Comparison of ENCODE assay signal across 23 mouse cellular contexts in the genomic region with DNA sequence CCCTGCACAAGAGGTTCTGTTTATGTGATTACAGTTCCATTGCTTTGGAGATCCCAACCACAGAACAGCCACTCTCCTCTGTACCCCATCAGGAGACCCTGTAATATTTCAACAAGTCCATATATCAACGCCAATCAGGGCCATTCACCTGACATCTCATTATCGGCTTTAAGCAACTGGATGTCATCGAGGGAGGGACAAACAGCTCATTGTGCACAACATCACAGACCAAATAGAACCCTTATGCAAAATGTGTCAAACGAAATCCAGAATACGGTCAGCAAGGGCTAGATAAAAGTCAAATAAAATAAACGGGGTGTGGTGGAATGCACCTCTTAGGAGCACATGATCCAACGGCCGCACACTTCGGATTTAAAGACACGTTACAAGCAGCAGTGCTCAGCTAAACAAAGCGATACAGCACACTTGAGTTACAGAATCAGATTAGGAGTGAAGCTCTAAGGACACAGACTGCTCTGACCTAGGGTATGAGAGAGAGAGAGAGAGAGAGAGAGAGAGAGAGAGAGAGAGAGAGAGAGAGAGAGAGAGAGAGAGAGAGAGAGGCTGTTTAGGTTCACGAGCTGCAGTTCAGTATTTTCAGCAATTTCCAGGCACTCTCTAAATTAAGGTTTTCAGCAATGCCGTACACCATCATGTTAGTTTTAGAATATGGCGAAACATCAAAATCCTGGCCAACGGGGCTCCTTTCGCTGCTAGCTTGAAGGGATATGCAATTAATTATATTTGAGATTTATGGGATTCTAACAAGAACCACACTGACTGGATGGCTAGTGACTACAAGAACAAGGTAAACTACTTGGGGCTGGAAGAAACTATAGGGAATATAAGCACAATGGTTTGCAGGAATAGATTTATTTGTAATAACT.
DNase-seq lines count a peak whose midpoint lies in the region; ATAC-seq and TF ChIP-seq lines count a peak whose summit lies in the region.
"Had no signal": no experiment of that assay in that cellular context is flagged by ENCODE, and none has a peak within 500 bp of the region (broad histone marks: within the 10 kb centered on the region; RNA-seq: fewer than 3 reads in every experiment).

No protein-coding gene starts in this region.

- peak overlapping the region; percentile 25 for H3K4me2 ChIP-seq in heart, embryonic 12.5 days
- no peak overlapping the region for H3K4me2 ChIP-seq in midbrain, embryonic 16.5 days (ENCODE audit: low read length)
- no peak overlapping the region for H3K4me2 ChIP-seq in midbrain, embryonic 13.5 days (replicated peaks)
- 0 out of 2 replicates have a peak overlapping the region, but pooled peaks have one; percentile 12 for H3K4me2 ChIP-seq in limb, embryonic 15.5 days
- H3K4me2 ChIP-seq: forebrain, embryonic 15.5 days; heart, embryonic 15.5 days; hindbrain, embryonic 12.5 days; intestine, embryonic 15.5 days; liver, embryonic 15.5 days; midbrain, embryonic 15.5 days had no signal

- no peaks in the 10 kb centered on the region for H3K36me3 ChIP-seq in heart, embryonic 12.5 days
- no peaks in the 10 kb centered on the region for H3K36me3 ChIP-seq in heart, adult 2 months (ENCODE audit: control insufficient read depth, insufficient read depth, low read length)
- no peaks in the 10 kb centered on the region for H3K36me3 ChIP-seq in midbrain, embryonic 16.5 days (ENCODE audit: control insufficient read depth, insufficient read depth, low read length)
- no peaks in the 10 kb centered on the region for H3K36me3 ChIP-seq in midbrain, embryonic 13.5 days
- no peaks in the 10 kb centered on the region for H3K36me3 ChIP-seq in limb, embryonic 15.5 days
- H3K36me3 ChIP-seq: forebrain, embryonic 15.5 days; G1E; heart, embryonic 15.5 days; hindbrain, embryonic 12.5 days; intestine, embryonic 15.5 days; liver, embryonic 15.5 days; midbrain, embryonic 15.5 days had no signal

- intact Hi-C loops in heart, adult 2 months (cut with DNase I): no loop called here

- 0 out of 2 replicates have a peak, but pooled peaks cover 4% of the 10 kb centered on the region for H3K4me1 ChIP-seq in heart, embryonic 12.5 days (replicated peaks)
- no peaks in the 10 kb centered on the region for H3K4me1 ChIP-seq in heart, adult 2 months (ENCODE audit: control insufficient read depth, insufficient read depth, low read length)
- H3K4me1 ChIP-seq in midbrain, embryonic 16.5 days (ENCODE audit: control insufficient read depth, insufficient read depth, low read length): no peaks in the 10 kb centered on the region
- no peaks in the 10 kb centered on the region for H3K4me1 ChIP-seq in midbrain, embryonic 13.5 days (replicated peaks)
- no peaks in the 10 kb centered on the region for H3K4me1 ChIP-seq in limb, embryonic 15.5 days
- H3K4me1 ChIP-seq: heart, embryonic 15.5 days; hindbrain, embryonic 12.5 days; intestine, embryonic 15.5 days; liver, embryonic 15.5 days had no signal

- ATAC-seq in heart, embryonic 12.5 days (ENCODE audit: insufficient number of reproducible peaks, low FRiP score): no peak
- ATAC-seq in midbrain, embryonic 16.5 days: 0 out of 2 replicates have a peak, but pooled peaks have one; percentile 48
- ATAC-seq in midbrain, embryonic 13.5 days: no peak
- no peak for ATAC-seq in limb, embryonic 15.5 days (ENCODE audit: insufficient number of reproducible peaks, low FRiP score, low TSS enrichment, low read depth)
- ATAC-seq: forebrain, embryonic 15.5 days; intestine, embryonic 15.5 days; midbrain, embryonic 15.5 days had no signal

- H3K27me3 ChIP-seq in heart, embryonic 12.5 days (replicated peaks): no peaks in the 10 kb centered on the region
- H3K27me3 ChIP-seq in heart, adult 2 months (ENCODE audit: control insufficient read depth, insufficient read depth, low read length): no peaks in the 10 kb centered on the region
- no peaks in the 10 kb centered on the region for H3K27me3 ChIP-seq in midbrain, embryonic 16.5 days (ENCODE audit: control insufficient read depth, insufficient read depth, low read depth, low read length)
- H3K27me3 ChIP-seq in midbrain, embryonic 13.5 days: no peaks in the 10 kb centered on the region
- no peaks in the 10 kb centered on the region for H3K27me3 ChIP-seq in limb, embryonic 15.5 days
- H3K27me3 ChIP-seq: forebrain, embryonic 15.5 days; heart, embryonic 15.5 days; hindbrain, embryonic 12.5 days; intestine, embryonic 15.5 days; liver, embryonic 15.5 days; midbrain, embryonic 15.5 days had no signal

- no peak for DNase-seq in heart, adult 2 months
- peak; percentile 79 for DNase-seq in forelimb bud, embryonic 11.5 days (ENCODE audit: low read depth, low spot score)
- DNase-seq in adrenal gland, postnatal 36 days: no peak
- DNase-seq in ovary, adult 18-20 months (ENCODE audit: low spot score): no peak
- DNase-seq: cerebellum, adult 9-10 months; kidney, postnatal 4 days; layer of hippocampus, adult 9-11 months; left cerebral cortex, postnatal 4 days; thymus, postnatal 14 days had no signal

- no peak overlapping the region for H3K27ac ChIP-seq in heart, embryonic 12.5 days (ENCODE audit: poor library complexity, severe bottlenecking)
- no peak overlapping the region for H3K27ac ChIP-seq in heart, adult 2 months
- H3K27ac ChIP-seq in midbrain, embryonic 16.5 days (ENCODE audit: low read length): no peak overlapping the region
- no peak overlapping the region for H3K27ac ChIP-seq in midbrain, embryonic 13.5 days
- H3K27ac ChIP-seq in limb, embryonic 15.5 days: no peak overlapping the region
- H3K27ac ChIP-seq: forebrain, embryonic 15.5 days; heart, embryonic 15.5 days; hindbrain, embryonic 12.5 days; intestine, embryonic 15.5 days; left cerebral cortex, adult 2 months; liver, embryonic 15.5 days; macrophage; midbrain, embryonic 15.5 days had no signal

- no peaks in the 10 kb centered on the region for H3K9me3 ChIP-seq in heart, embryonic 12.5 days (replicated peaks)
- H3K9me3 ChIP-seq in midbrain, embryonic 16.5 days (replicated peaks; ENCODE audit: control insufficient read depth, low read length, poor library complexity, severe bottlenecking): no peaks in the 10 kb centered on the region
- no peaks in the 10 kb centered on the region for H3K9me3 ChIP-seq in midbrain, embryonic 13.5 days
- no peaks in the 10 kb centered on the region for H3K9me3 ChIP-seq in limb, embryonic 15.5 days
- H3K9me3 ChIP-seq: forebrain, embryonic 15.5 days; heart, embryonic 15.5 days; hindbrain, embryonic 12.5 days; intestine, embryonic 15.5 days; liver, embryonic 15.5 days; midbrain, embryonic 15.5 days had no signal

- WGBS in heart, embryonic 12.5 days: 58% methylated on average over 16 of the region's 16 CpGs
- 77% methylated on average over 16 of the region's 16 CpGs for WGBS in heart, adult 2 months
- 73% methylated on average over 16 of the region's 16 CpGs for WGBS in midbrain, embryonic 16.5 days
- 78% methylated on average over 16 of the region's 16 CpGs for WGBS in midbrain, embryonic 13.5 days
- 18% methylated on average over 16 of the region's 16 CpGs for WGBS in limb, embryonic 15.5 days

- no peak for TF ChIP-seq CTCF in heart, adult 2 months (IDR thresholded peaks at IDR 0.05)

- no peak for TF ChIP-seq EP300 in heart, adult 2 months (IDR thresholded peaks at IDR 0.05; ENCODE audit: insufficient read depth, low read depth, low read length)

- no peaks in the 10 kb centered on the region for H3K79me2 ChIP-seq in heart, adult 2 months (replicated peaks; ENCODE audit: control insufficient read depth, insufficient read depth, low read length)

- no peak overlapping the region for H3K9ac ChIP-seq in heart, embryonic 12.5 days
- no peak overlapping the region for H3K9ac ChIP-seq in heart, adult 2 months (ENCODE audit: low read depth, low read length)
- no peak overlapping the region for H3K9ac ChIP-seq in midbrain, embryonic 16.5 days (ENCODE audit: low read depth, low read length)
- no peak overlapping the region for H3K9ac ChIP-seq in midbrain, embryonic 13.5 days (replicated peaks)
- H3K9ac ChIP-seq in limb, embryonic 15.5 days: no peak overlapping the region
- H3K9ac ChIP-seq: forebrain, embryonic 15.5 days; heart, embryonic 15.5 days; hindbrain, embryonic 12.5 days; intestine, embryonic 15.5 days; liver, embryonic 15.5 days; midbrain, embryonic 15.5 days had no signal

- TF ChIP-seq POLR2A in heart, adult 2 months (IDR thresholded peaks at IDR 0.05; ENCODE audit: insufficient read depth, low read depth, low read length): no peak

- no peak overlapping the region for H3K4me3 ChIP-seq in heart, embryonic 12.5 days
- H3K4me3 ChIP-seq in heart, adult 2 months: no peak overlapping the region
- H3K4me3 ChIP-seq in midbrain, embryonic 16.5 days (ENCODE audit: low read depth, low read length): no peak overlapping the region
- no peak overlapping the region for H3K4me3 ChIP-seq in midbrain, embryonic 13.5 days (replicated peaks)
- no peak overlapping the region for H3K4me3 ChIP-seq in limb, embryonic 15.5 days
- H3K4me3 ChIP-seq: erythroblast, embryonic 14.5 days; forebrain, embryonic 15.5 days; heart, embryonic 15.5 days; hindbrain, embryonic 12.5 days; intestine, embryonic 15.5 days; left cerebral cortex, adult 2 months; liver, embryonic 15.5 days; midbrain, embryonic 15.5 days had no signal

Comparison
In these comparisons a context has a peak if more than half of its experiments do, and no peak if none do; other contexts are left out.
1. H3K4me2 ChIP-seq: peak in heart, embryonic 12.5 days (single experiment) and limb, embryonic 15.5 days (single experiment); none in midbrain, embryonic 16.5 days (single experiment) and midbrain, embryonic 13.5 days (single experiment).